Comparison of ENCODE assay signal across 22 mouse cellular contexts in the genomic region with DNA sequence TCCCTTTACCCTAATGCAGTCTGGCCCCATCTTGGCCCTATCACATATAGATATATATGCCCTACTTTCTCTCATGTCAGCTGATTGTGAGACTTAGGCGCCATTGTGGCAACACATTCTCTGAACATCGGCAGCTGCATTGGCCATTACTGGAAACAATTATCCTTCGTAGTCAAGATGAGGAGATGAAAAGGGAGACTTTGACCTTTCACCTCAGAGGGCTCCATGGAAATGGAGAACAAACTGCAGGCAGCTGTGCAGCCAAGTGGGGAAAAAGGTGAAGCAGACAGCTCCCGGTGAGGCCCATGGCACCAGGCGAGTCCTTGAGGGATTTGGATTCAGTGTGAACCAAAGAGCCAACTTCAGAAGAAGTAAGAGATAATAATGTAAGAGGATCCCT.
DNase-seq lines count a peak whose midpoint lies in the region; ATAC-seq and TF ChIP-seq lines count a peak whose summit lies in the region.
"Had no signal": no experiment of that assay in that cellular context is flagged by ENCODE, and none has a peak within 500 bp of the region (broad histone marks: within the 10 kb centered on the region; RNA-seq: fewer than 3 reads in every experiment).

No protein-coding gene starts in this region.

- H3K36me3 ChIP-seq in kidney, adult 2 months (ENCODE audit: control insufficient read depth, insufficient read depth, low read length) = no peaks in the 10 kb centered on the region
- H3K36me3 ChIP-seq in liver, adult 2 months (ENCODE audit: control insufficient read depth, insufficient read depth, low read length) = no peaks in the 10 kb centered on the region
- H3K36me3 ChIP-seq in liver, postnatal 0 days (replicated peaks; ENCODE audit: insufficient read depth, low read length) = no peaks in the 10 kb centered on the region
- H3K36me3 ChIP-seq in embryonic facial prominence, embryonic 11.5 days (replicated peaks; ENCODE audit: control insufficient read depth, insufficient read depth, low read depth, low read length) = no peaks in the 10 kb centered on the region

- ATAC-seq in liver, postnatal 0 days = no peak
- no peak for ATAC-seq in embryonic facial prominence, embryonic 11.5 days (replicated peaks; ENCODE audit: insufficient number of reproducible peaks, low FRiP score, low TSS enrichment, low read depth)
- ATAC-seq: activated CD4-positive, CD25-positive, alpha-beta regulatory T cell, adult 4 months; forebrain, embryonic 15.5 days; hindbrain, postnatal 0 days had no signal

- H3K4me2 ChIP-seq in liver, postnatal 0 days (ENCODE audit: low read depth, low read length) = no peak overlapping the region
- H3K4me2 ChIP-seq in embryonic facial prominence, embryonic 11.5 days (ENCODE audit: low read depth, low read length) = no peak overlapping the region
- H3K4me2 ChIP-seq: embryonic facial prominence, embryonic 15.5 days; forebrain, embryonic 15.5 days; heart, embryonic 13.5 days; hindbrain, embryonic 12.5 days had no signal

- peak; percentile 45 for DNase-seq in kidney, adult 2 months
- DNase-seq in kidney, postnatal 10 days = no peak
- DNase-seq in liver, adult 2 months (ENCODE audit: extremely low read depth, low read depth, low spot score) = peak; percentile 9
- no peak for DNase-seq in liver, postnatal 0 days
- peak; percentile 36 for DNase-seq in embryonic facial prominence, embryonic 11.5 days (ENCODE audit: low spot score)
- no peak for DNase-seq in thymus, postnatal 0 days (ENCODE audit: low spot score)
- DNase-seq in cerebellum, postnatal 25 days = no peak
- DNase-seq: adrenal gland, postnatal 14 days; cerebellum, adult 11-12 months; cerebellum, adult 9-10 months; cerebellum, postnatal 36 days; gastrocnemius, postnatal 36 days; heart, adult 11 months; heart, postnatal 36 days had no signal

- H3K9ac ChIP-seq in liver, adult 2 months (ENCODE audit: low read depth, low read length) = no peak overlapping the region
- no peak overlapping the region for H3K9ac ChIP-seq in liver, postnatal 0 days (replicated peaks)
- H3K9ac ChIP-seq in embryonic facial prominence, embryonic 11.5 days (replicated peaks; ENCODE audit: low read length) = no peak overlapping the region
- H3K9ac ChIP-seq: embryonic facial prominence, embryonic 15.5 days; forebrain, embryonic 15.5 days; heart, embryonic 13.5 days; hindbrain, embryonic 12.5 days had no signal

- no peak for TF ChIP-seq EP300 in liver, postnatal 0 days (IDR thresholded peaks at IDR 0.05; ENCODE audit: low read depth)

- H3K4me3 ChIP-seq in kidney, adult 2 months (ENCODE audit: insufficient read depth, low read depth, low read length) = no peak overlapping the region
- no peak overlapping the region for H3K4me3 ChIP-seq in liver, adult 2 months (ENCODE audit: insufficient read depth, low read depth, low read length)
- H3K4me3 ChIP-seq in liver, postnatal 0 days (ENCODE audit: low read depth, low read length) = no peak overlapping the region
- H3K4me3 ChIP-seq in embryonic facial prominence, embryonic 11.5 days (ENCODE audit: low read depth, low read length) = no peak overlapping the region
- H3K4me3 ChIP-seq: embryonic facial prominence, embryonic 15.5 days; erythroblast, embryonic 14.5 days; forebrain, embryonic 10.5 days; forebrain, embryonic 15.5 days; heart, embryonic 13.5 days; hindbrain, embryonic 12.5 days had no signal

- H3K4me1 ChIP-seq in kidney, adult 2 months (ENCODE audit: control insufficient read depth, insufficient read depth, low read length) = no peaks in the 10 kb centered on the region
- H3K4me1 ChIP-seq in liver, adult 2 months (ENCODE audit: control insufficient read depth, insufficient read depth, low read length) = no peaks in the 10 kb centered on the region; the same call in 1 of the 2 replicates
- H3K4me1 ChIP-seq in liver, postnatal 0 days (ENCODE audit: insufficient read depth) = no peaks in the 10 kb centered on the region
- no peaks in the 10 kb centered on the region; the same call in 1 of the 2 replicates for H3K4me1 ChIP-seq in embryonic facial prominence, embryonic 11.5 days (ENCODE audit: control insufficient read depth, insufficient read depth, low read length)
- H3K4me1 ChIP-seq: embryonic facial prominence, embryonic 15.5 days; forebrain, embryonic 15.5 days; hindbrain, embryonic 12.5 days had no signal

- no peaks in the 10 kb centered on the region for H3K79me2 ChIP-seq in liver, adult 2 months (ENCODE audit: control insufficient read depth, insufficient read depth, low read length)

- no peaks in the 10 kb centered on the region for H3K9me3 ChIP-seq in liver, postnatal 0 days (ENCODE audit: low read length)
- no peaks in the 10 kb centered on the region for H3K9me3 ChIP-seq in embryonic facial prominence, embryonic 11.5 days (replicated peaks; ENCODE audit: control insufficient read depth, low read length)
- H3K9me3 ChIP-seq: embryonic facial prominence, embryonic 15.5 days; forebrain, embryonic 10.5 days; forebrain, embryonic 15.5 days; heart, embryonic 13.5 days; hindbrain, embryonic 12.5 days had no signal

- TF ChIP-seq CTCF in kidney, adult 2 months (conservative IDR thresholded peaks at IDR 0.05; ENCODE audit: insufficient read depth, insufficient read length, low read depth, low read length) = no peak
- no peak for TF ChIP-seq CTCF in liver, adult 2 months (IDR thresholded peaks at IDR 0.05; ENCODE audit: low read depth, low read length)
- TF ChIP-seq CTCF in liver, postnatal 0 days (IDR thresholded peaks at IDR 0.05; ENCODE audit: low read depth) = no peak

- no peaks in the 10 kb centered on the region for H3K27me3 ChIP-seq in kidney, adult 2 months (replicated peaks; ENCODE audit: control insufficient read depth, insufficient read depth, low read length)
- H3K27me3 ChIP-seq in liver, adult 2 months (ENCODE audit: control insufficient read depth, insufficient read depth, low read length) = no peaks in the 10 kb centered on the region
- H3K27me3 ChIP-seq in liver, postnatal 0 days (ENCODE audit: insufficient read depth, low read length) = no peaks in the 10 kb centered on the region
- no peaks in the 10 kb centered on the region for H3K27me3 ChIP-seq in embryonic facial prominence, embryonic 11.5 days (ENCODE audit: control insufficient read depth, insufficient read depth, low read length)
- H3K27me3 ChIP-seq: embryonic facial prominence, embryonic 15.5 days; forebrain, embryonic 15.5 days; heart, embryonic 13.5 days; hindbrain, embryonic 12.5 days had no signal

- H3K27ac ChIP-seq in kidney, adult 2 months (ENCODE audit: insufficient read depth, low read depth, low read length) = no peak overlapping the region
- H3K27ac ChIP-seq in liver, adult 2 months (replicated peaks; ENCODE audit: insufficient read depth, low read depth, low read length) = no peak overlapping the region
- H3K27ac ChIP-seq in liver, postnatal 0 days (ENCODE audit: low read depth) = no peak overlapping the region
- H3K27ac ChIP-seq in embryonic facial prominence, embryonic 11.5 days (replicated peaks; ENCODE audit: low read depth, low read length) = no peak overlapping the region
- H3K27ac ChIP-seq: embryonic facial prominence, embryonic 15.5 days; forebrain, embryonic 10.5 days; forebrain, embryonic 15.5 days; heart, embryonic 13.5 days; hindbrain, embryonic 12.5 days; hindbrain, postnatal 0 days had no signal

- no peak for TF ChIP-seq POLR2A in kidney, adult 2 months (IDR thresholded peaks at IDR 0.05; ENCODE audit: low read depth, low read length)
- TF ChIP-seq POLR2A in liver, adult 2 months (IDR thresholded peaks at IDR 0.05; ENCODE audit: extremely low read depth, insufficient read depth, low read length) = no peak

- 46% methylated on average over 5 of the region's 5 CpGs for WGBS in kidney, adult 2 months
- 64% methylated on average over 5 of the region's 5 CpGs for WGBS in liver, adult 2 months
- 78% methylated on average over 5 of the region's 5 CpGs for WGBS in liver, postnatal 0 days (ENCODE audit: insufficient replicate concordance)
- WGBS in embryonic facial prominence, embryonic 11.5 days = 26% methylated on average over 5 of the region's 5 CpGs

Comparison
In these comparisons a context has a peak if more than half of its experiments do, and no peak if none do; other contexts are left out.
1. DNase-seq: peak in kidney, adult 2 months (single experiment), liver, adult 2 months (single experiment) and embryonic facial prominence, embryonic 11.5 days (single experiment); none in kidney, postnatal 10 days (single experiment), liver, postnatal 0 days (single experiment), thymus, postnatal 0 days (single experiment) and cerebellum, postnatal 25 days (0 of 2).